Mouse (Mus musculus) heart, embryonic 16.5 days (tissue): Measurements from ENCODE around the gene Klhdc2. TPM values are rescaled to one million over a fixed set of nuclear protein-coding genes. Genes with fewer than 3 reads are reported as not detected.

ENCODE experiments used
- polyA plus RNA-seq: library from polyadenylated mRNA; unstranded; fragments of >200 nt; fragmentation: Nextera tagmentation; extraction: Ambion mirVana; gene quantifications from 2 replicates; pipeline ENCODE4 v1.2.1, GENCODE M21; 2015

Klhdc2 gene
- polyA plus RNA-seq, 1 experiment from 2014 or later: 117 TPM

Other genes with a start within 250 kb of the Klhdc2 start
- 999 and 1,027 TPM in 2 replicates for gene Rps29, start 137.5 kb upstream of the Klhdc2 start, polyA plus RNA-seq
- gene Lrr1, start 127.9 kb upstream of the Klhdc2 start, polyA plus RNA-seq: 13.5 and 14.0 TPM in 2 replicates
- gene Rpl36al, start 112.6 kb upstream of the Klhdc2 start, polyA plus RNA-seq: 395 and 435 TPM in 2 replicates
- 33.4 and 40.2 TPM in 2 replicates for gene Mgat2, start 112.5 kb upstream of the Klhdc2 start, polyA plus RNA-seq
- 14.8 and 17.6 TPM in 2 replicates for gene Gm49383, start 99.6 kb upstream of the Klhdc2 start, polyA plus RNA-seq
- gene Dnaaf2, start 98.3 kb upstream of the Klhdc2 start, polyA plus RNA-seq: 6.1 and 7.8 TPM in 2 replicates
- gene Gm49384, start 92.4 kb upstream of the Klhdc2 start, polyA plus RNA-seq: 14.1 and 18.9 TPM in 2 replicates
- gene Pole2, start 68.5 kb upstream of the Klhdc2 start, polyA plus RNA-seq: 15.0 TPM in 2 replicates
- gene Klhdc1, start 55.5 kb upstream of the Klhdc2 start, polyA plus RNA-seq: 10.8 and 12.7 TPM in 2 replicates
- gene Nemf, start 60.5 kb downstream of the Klhdc2 start, polyA plus RNA-seq: 62.6 and 68.5 TPM in 2 replicates
- 31.1 and 32.3 TPM in 2 replicates for gene Arf6, start 75.5 kb downstream of the Klhdc2 start, polyA plus RNA-seq
- gene Gm9887, start 75.8 kb downstream of the Klhdc2 start, polyA plus RNA-seq: 1.5 and 1.7 TPM in 2 replicates